Comparison of ENCODE assay signal across 11 mouse cellular contexts in genomic region chr2:63513554-63514226, GRCm38 (mm10).
A peak's percentile ranks its signal among the peaks of the same experiment; 100 is the strongest.
DNase-seq lines count a peak whose midpoint lies in the region; ATAC-seq and TF ChIP-seq lines count a peak whose summit lies in the region.
"Had no signal": no experiment of that assay in that cellular context is flagged by ENCODE, and none has a peak within 500 bp of the region (broad histone marks: within the 10 kb centered on the region; RNA-seq: fewer than 3 reads in every experiment).

No protein-coding gene starts in this region.

- no peak overlapping the region for H3K9ac ChIP-seq in midbrain, postnatal 0 days (replicated peaks; ENCODE audit: low read length, poor library complexity, severe bottlenecking)
- H3K9ac ChIP-seq in midbrain, embryonic 15.5 days: no peak overlapping the region
- H3K9ac ChIP-seq: heart, embryonic 15.5 days; midbrain, embryonic 12.5 days had no signal

- no peaks in the 10 kb centered on the region for H3K27me3 ChIP-seq in kidney, adult 2 months (replicated peaks; ENCODE audit: control insufficient read depth, insufficient read depth, low read length)
- H3K27me3 ChIP-seq in midbrain, postnatal 0 days (ENCODE audit: insufficient read depth, low read length): no peaks in the 10 kb centered on the region
- no peaks in the 10 kb centered on the region for H3K27me3 ChIP-seq in midbrain, embryonic 15.5 days (replicated peaks)
- H3K27me3 ChIP-seq: heart, embryonic 15.5 days; midbrain, embryonic 12.5 days had no signal

- H3K4me1 ChIP-seq in kidney, adult 2 months (ENCODE audit: control insufficient read depth, insufficient read depth, low read length): no peaks in the 10 kb centered on the region
- no peaks in the 10 kb centered on the region for H3K4me1 ChIP-seq in midbrain, postnatal 0 days (ENCODE audit: insufficient read depth, low read length)
- no peaks in the 10 kb centered on the region for H3K4me1 ChIP-seq in midbrain, embryonic 15.5 days
- H3K4me1 ChIP-seq: heart, embryonic 15.5 days; midbrain, embryonic 12.5 days had no signal

- WGBS in kidney, adult 2 months: 87% methylated on average over 1 of the region's 1 CpGs
- 85% methylated on average over 1 of the region's 1 CpGs for WGBS in midbrain, postnatal 0 days
- WGBS in midbrain, embryonic 15.5 days: 74% methylated on average over 1 of the region's 1 CpGs

- TF ChIP-seq CTCF in kidney, adult 2 months (conservative IDR thresholded peaks at IDR 0.05; ENCODE audit: insufficient read depth, insufficient read length, low read depth, low read length): no peak
- peak; percentile 70 for TF ChIP-seq CTCF in midbrain, postnatal 0 days (IDR thresholded peaks at IDR 0.05)
- no peak for TF ChIP-seq CTCF in brain, embryonic 14.5 days (IDR thresholded peaks at IDR 0.05; ENCODE audit: borderline replicate concordance, extremely low read depth, insufficient read depth, insufficient read length)

- H3K9me3 ChIP-seq in midbrain, postnatal 0 days (ENCODE audit: low read length): no peaks in the 10 kb centered on the region
- no peaks in the 10 kb centered on the region for H3K9me3 ChIP-seq in midbrain, embryonic 15.5 days
- H3K9me3 ChIP-seq: heart, embryonic 15.5 days; midbrain, embryonic 12.5 days had no signal

- TF ChIP-seq POLR2A in kidney, adult 2 months (IDR thresholded peaks at IDR 0.05; ENCODE audit: low read depth, low read length): no peak
- TF ChIP-seq POLR2A in brain, embryonic 14.5 days (IDR thresholded peaks at IDR 0.05; ENCODE audit: borderline replicate concordance, extremely low read depth, insufficient read depth, insufficient read length, poor library complexity, severe bottlenecking): no peak

- peak; percentile 20 for DNase-seq in kidney, adult 2 months
- no peak for DNase-seq in kidney, postnatal 10 days
- DNase-seq in midbrain, postnatal 0 days (ENCODE audit: low spot score): peak; percentile 59
- DNase-seq in brain, embryonic 14.5 days (ENCODE audit: low read depth): peak; percentile 76
- peak; percentile 79 for DNase-seq in retina, embryonic 14.5 days (ENCODE audit: low spot score)
- no peak for DNase-seq in ovary, postnatal 36 days (ENCODE audit: low spot score)
- DNase-seq: thymus, postnatal 36 days had no signal

- no peaks in the 10 kb centered on the region for H3K36me3 ChIP-seq in kidney, adult 2 months (ENCODE audit: control insufficient read depth, insufficient read depth, low read length)
- no peaks in the 10 kb centered on the region for H3K36me3 ChIP-seq in midbrain, postnatal 0 days (ENCODE audit: insufficient read depth, low read length)
- no peaks in the 10 kb centered on the region for H3K36me3 ChIP-seq in midbrain, embryonic 15.5 days (replicated peaks)
- H3K36me3 ChIP-seq: heart, embryonic 15.5 days; midbrain, embryonic 12.5 days had no signal

- H3K27ac ChIP-seq in kidney, adult 2 months (ENCODE audit: insufficient read depth, low read depth, low read length): no peak overlapping the region
- H3K27ac ChIP-seq in midbrain, postnatal 0 days (ENCODE audit: low read depth, low read length): no peak overlapping the region
- no peak overlapping the region for H3K27ac ChIP-seq in midbrain, embryonic 15.5 days
- H3K27ac ChIP-seq: heart, embryonic 15.5 days; midbrain, embryonic 12.5 days had no signal

- no peak overlapping the region for H3K4me3 ChIP-seq in kidney, adult 2 months (ENCODE audit: insufficient read depth, low read depth, low read length)
- H3K4me3 ChIP-seq in midbrain, postnatal 0 days (ENCODE audit: low read depth, low read length): no peak overlapping the region
- H3K4me3 ChIP-seq in midbrain, embryonic 15.5 days: no peak overlapping the region
- H3K4me3 ChIP-seq: heart, embryonic 15.5 days; midbrain, embryonic 12.5 days had no signal

- no peak for ATAC-seq in midbrain, postnatal 0 days (ENCODE audit: low FRiP score)
- ATAC-seq in midbrain, embryonic 15.5 days (replicated peaks): no peak
- ATAC-seq in monocyte, adult 5-6 weeks (replicated peaks; ENCODE audit: insufficient number of reproducible peaks, low FRiP score, low TSS enrichment, poor library complexity, severe bottlenecking): no peak

- no peak overlapping the region for H3K4me2 ChIP-seq in midbrain, postnatal 0 days (ENCODE audit: low read depth, low read length, poor library complexity, severe bottlenecking)
- no peak overlapping the region for H3K4me2 ChIP-seq in midbrain, embryonic 15.5 days
- H3K4me2 ChIP-seq: heart, embryonic 15.5 days; midbrain, embryonic 12.5 days had no signal

Comparison
In these comparisons a context has a peak if more than half of its experiments do, and no peak if none do; other contexts are left out.
1. DNase-seq: peak in kidney, adult 2 months (single experiment), midbrain, postnatal 0 days (single experiment), brain, embryonic 14.5 days (single experiment) and retina, embryonic 14.5 days (single experiment); none in kidney, postnatal 10 days (single experiment) and ovary, postnatal 36 days (single experiment).